Mouse (Mus musculus): ENCODE measurements around the gene Bmi1.

Bmi1 gene

DNA sequence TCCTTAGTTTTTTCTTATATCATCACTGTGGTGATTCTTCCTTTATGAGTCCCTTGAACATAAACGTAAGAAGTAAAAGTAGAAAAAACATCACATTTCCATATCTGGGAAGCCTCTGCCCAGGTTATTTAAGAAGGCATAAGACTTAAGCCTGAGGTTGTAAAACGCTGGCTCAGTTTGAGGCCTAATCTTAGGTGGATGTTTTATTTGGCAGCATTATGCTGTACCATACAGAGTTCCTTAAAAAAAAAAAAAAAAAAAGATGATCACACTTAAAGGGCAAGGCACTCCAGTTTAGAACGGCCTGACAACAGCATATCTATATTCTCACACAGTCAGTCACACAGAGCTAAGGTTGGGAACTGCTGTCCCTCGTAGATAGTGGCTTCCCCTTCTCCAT lies 49.1 kb downstream of the Bmi1 start:
- no peak for DNase-seq (ENCODE audit: low spot score)

DNA sequence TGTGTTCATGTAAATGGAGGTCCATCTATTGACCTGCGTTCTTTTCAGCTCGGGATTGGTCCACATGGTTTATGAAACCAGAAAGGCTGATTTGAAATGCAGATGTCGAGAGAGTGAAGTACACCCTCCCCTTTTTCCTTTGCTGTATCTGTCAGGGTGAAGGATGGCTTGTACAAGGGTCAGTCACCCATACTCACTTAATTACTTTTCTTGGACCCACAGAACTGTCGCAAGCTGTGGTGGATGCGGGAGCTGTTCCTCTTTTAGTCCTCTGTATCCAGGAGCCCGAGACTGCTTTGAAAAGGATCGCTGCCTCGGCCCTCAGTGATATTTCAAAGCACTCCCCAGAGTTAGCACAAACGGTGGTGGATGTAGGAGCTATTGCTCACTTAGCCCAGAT lies 54.9 kb downstream of the Bmi1 start:
- no peak for DNase-seq (ENCODE audit: low spot score)

DNA sequence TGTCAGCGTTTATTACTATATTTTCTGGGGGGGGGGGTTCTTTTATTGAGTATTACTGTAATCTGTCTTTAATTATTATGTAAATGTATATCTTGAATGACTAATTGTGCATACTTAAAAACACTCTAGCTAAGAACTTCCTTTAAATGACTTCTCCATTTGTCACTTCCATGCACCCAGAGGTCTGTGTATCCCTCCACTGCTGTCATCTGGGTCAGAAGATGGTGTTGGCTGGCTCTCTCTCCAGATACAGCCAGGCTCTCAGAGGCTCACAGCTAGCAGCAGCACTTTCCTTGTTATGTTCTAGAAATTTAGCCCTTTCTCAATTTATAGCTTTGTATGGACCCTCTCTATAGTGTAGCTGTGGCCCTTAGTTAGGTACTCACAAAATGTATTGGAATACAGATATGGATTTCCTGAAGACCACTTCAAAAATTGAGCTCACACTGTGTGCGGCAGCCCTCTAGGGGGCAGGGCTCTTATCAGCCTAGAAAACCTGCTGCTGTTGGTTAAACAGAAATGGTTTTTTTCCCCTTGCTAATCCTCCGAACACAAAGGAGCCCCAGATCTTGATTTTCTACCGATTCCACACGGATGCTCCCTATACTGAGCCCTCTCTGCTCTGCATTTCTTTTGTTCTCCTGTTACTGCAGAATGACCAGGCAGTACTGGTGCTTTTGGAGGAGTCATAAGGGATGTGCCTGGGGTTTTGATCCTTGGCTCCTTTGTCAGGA lies 57.7 kb downstream of the Bmi1 start:
- no peak for DNase-seq (ENCODE audit: low spot score)
